Mouse (Mus musculus) heart, postnatal 0 days (tissue): ENCODE measurements at regions not wholly inside any gene's neighbourhood (a gene's known extent, or its start where the extent isn't known, plus 50 kb on each side); places are given as distances from the start of the nearest gene placed in this dataset.

ENCODE experiments used
- CTCF ChIP-seq: IDR thresholded peaks from 2 replicates; pipeline ENCODE4 v1.5.1; 2016; ENCODE audit warnings: antibody characterized with exemption, control low read depth, low read depth
- EP300 ChIP-seq: IDR thresholded peaks from 2 replicates; pipeline ENCODE4 v1.6.1; 2016; ENCODE audit warnings: antibody characterized with exemption, low read depth

DNA sequence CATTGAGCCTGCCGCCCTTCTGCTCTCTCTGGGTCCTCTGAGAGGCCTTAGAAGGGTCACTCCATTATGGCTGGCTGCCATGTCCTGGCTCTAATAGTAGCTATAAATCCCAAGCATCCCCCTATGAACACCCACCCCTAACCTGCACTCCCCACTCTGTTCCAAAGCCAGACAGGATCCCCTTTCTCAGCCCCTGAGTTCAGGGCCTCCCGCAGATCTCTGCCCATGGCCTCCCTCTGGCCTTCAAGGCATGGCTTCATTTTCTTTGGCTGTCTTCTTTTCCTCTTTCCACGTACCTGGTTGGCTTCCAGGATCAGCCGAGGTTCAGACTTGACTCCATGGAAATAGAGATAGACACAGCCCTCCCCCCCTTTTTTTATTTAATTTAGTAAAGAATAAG lies 227.8 kb downstream of the Cyp26b1 start:
- TF ChIP-seq CTCF (no peak), EP300 (no peak)
